Mouse (Mus musculus) midbrain, embryonic 11.5 days (tissue): ENCODE results near the gene Acsf2. TPM values are rescaled to one million over a fixed set of nuclear protein-coding genes. Genes with fewer than 3 reads are reported as not detected.

ENCODE experiments used
- ATAC-seq: fragments of 200-750 bp; cut with Nextera tagmentation; 2 replicates; pipeline ENCODE4 v1.8.0; 2017; ENCODE audit warnings: moderate TSS enrichment, moderate library complexity; ENCODE audit not compliant: low FRiP score
- DNase-seq: peaks from one replicate; pipeline ENCODE4 v3.0.0; 2015; ENCODE audit warnings: low spot score; ENCODE audit errors: missing footprints
- H3K27ac ChIP-seq: fragments of 300-500 bp; sonication (generic); 2 replicates; pipeline ENCODE4 v1.5.1; 2014; ENCODE audit warnings: low read depth, low read length
- H3K27me3 ChIP-seq: fragments of 300-500 bp; sonication (generic); 2 replicates; pipeline ENCODE4 v1.6.1; 2014; ENCODE audit warnings: mild to moderate bottlenecking, low read length, moderate library complexity, mixed read lengths; ENCODE audit not compliant: control insufficient read depth, insufficient read depth
- H3K36me3 ChIP-seq: fragments of 300-500 bp; sonication (generic); 2 replicates; pipeline ENCODE4 v1.6.1; 2014; ENCODE audit warnings: mild to moderate bottlenecking, low read length, moderate library complexity, mixed read lengths; ENCODE audit not compliant: control insufficient read depth, insufficient read depth
- H3K4me1 ChIP-seq: fragments of 300-500 bp; sonication (generic); 2 replicates; pipeline ENCODE4 v1.6.1; 2014; ENCODE audit warnings: low read length; ENCODE audit not compliant: control insufficient read depth, insufficient read depth
- H3K4me2 ChIP-seq: fragments of 300-500 bp; sonication (generic); 2 replicates; pipeline ENCODE4 v1.6.1; 2014; ENCODE audit warnings: mild to moderate bottlenecking, moderate library complexity
- H3K4me3 ChIP-seq: fragments of 300-500 bp; sonication (generic); 2 replicates; pipeline ENCODE4 v1.5.1; 2014; ENCODE audit warnings: low read depth, low read length
- H3K9ac ChIP-seq: fragments of 300-500 bp; sonication (generic); 2 replicates; pipeline ENCODE4 v1.6.1; 2014; ENCODE audit warnings: low read length
- H3K9me3 ChIP-seq: fragments of 300-500 bp; sonication (generic); 2 replicates; pipeline ENCODE4 v1.6.1; 2016; ENCODE audit warnings: low read length; ENCODE audit not compliant: control insufficient read depth
- WGBS: fragments of 180-500 bp; shearing (Covaris S2); extraction: QIAGEN DNeasy Blood & Tissue Kit; methylation state at CpG from one replicate; pipeline ENCODE4 v1.1.7; 2014; 5-methylcytosine and 5-hydroxymethylcytosine counted together
- polyA plus RNA-seq: library from polyadenylated mRNA; unstranded; fragments of >200 nt; fragmentation: Nextera tagmentation; extraction: Ambion mirVana; gene quantifications from 2 replicates; pipeline ENCODE4 v1.2.1, GENCODE M21; 2014

The Acsf2 gene
- polyA plus RNA-seq, 1 experiment from 2014 or later: 4.9 TPM

DNA sequence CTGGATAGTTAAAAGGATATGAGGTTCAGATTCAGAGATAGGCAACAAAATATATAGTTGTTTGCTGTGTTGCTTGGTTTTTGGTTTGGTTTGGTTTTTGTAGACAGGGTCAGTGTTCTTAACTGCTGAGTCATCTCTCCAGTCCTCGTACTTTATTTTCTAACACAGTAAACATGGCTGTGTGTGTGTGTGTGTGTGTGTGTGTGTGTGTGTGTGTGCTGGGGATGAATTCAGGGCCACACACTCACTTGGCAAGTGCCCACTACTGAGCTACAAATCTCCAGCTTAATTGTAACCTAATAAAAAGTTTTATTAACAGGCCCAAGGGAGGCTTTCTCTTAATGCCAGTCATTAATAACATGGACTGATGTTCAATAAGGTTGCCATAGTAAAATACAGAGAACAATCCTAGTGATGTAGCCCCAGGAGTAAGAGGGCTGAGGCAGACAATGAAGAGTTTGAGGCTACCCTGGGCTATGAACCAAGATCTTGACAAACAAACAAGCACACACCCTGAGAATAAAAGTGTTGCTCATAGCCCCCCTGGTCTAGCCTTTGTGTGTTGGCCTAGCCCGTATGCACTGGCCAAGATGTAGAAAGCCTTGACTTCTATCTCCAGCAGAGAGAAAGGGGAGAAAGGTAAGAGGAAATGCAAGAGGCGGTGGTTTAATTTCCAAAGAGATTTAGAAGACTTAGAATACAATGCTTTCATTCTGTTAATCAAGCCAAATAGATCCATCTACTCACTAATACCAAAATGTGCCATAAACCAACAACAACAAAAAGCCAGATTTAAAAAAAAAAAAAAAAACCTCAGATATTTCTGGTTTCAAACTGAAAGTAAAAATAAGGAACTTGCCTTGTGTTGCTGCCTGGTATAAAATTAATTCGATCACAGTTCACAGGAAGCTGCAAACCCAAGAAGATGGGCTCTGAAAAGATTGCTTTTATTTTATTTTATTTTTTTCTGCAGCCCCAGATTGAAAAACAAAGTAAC lies 9.4 kb upstream of the Acsf2 start:
- Histone ChIP-seq H3K36me3 (no peaks in the 10 kb centered on the region), H3K4me2 (no peak overlapping the region), H3K27ac (no peak overlapping the region), H3K4me3 (no peak overlapping the region), H3K9me3 (no peaks in the 10 kb centered on the region), H3K27me3 (no peaks in the 10 kb centered on the region), H3K4me1 (peaks cover 2% of the 10 kb centered on the region; the same call in 1 of the 2 replicates), H3K9ac (no peak overlapping the region)
- WGBS: 77% methylated on average over 4 of the region's 4 CpGs
- ATAC-seq: no peak
- no peak for DNase-seq

GRCm38 (mm10) chr11:94602356-94602955 lies 785 bp upstream of the Acsf2 start:
- H3K4me2 ChIP-seq: peak overlapping the region; percentile 56
- 66% methylated on average over 11 of the region's 11 CpGs for WGBS
- no peak for ATAC-seq
- H3K9ac ChIP-seq: peak overlapping the region; percentile 56
- DNase-seq: peak; percentile 86
- no peaks in the 10 kb centered on the region for H3K27me3 ChIP-seq
- H3K9me3 ChIP-seq: no peaks in the 10 kb centered on the region
- no peaks in the 10 kb centered on the region for H3K36me3 ChIP-seq
- no peak overlapping the region for H3K27ac ChIP-seq
- no peaks in the 10 kb centered on the region for H3K4me1 ChIP-seq
- H3K4me3 ChIP-seq: no peak overlapping the region

DNA sequence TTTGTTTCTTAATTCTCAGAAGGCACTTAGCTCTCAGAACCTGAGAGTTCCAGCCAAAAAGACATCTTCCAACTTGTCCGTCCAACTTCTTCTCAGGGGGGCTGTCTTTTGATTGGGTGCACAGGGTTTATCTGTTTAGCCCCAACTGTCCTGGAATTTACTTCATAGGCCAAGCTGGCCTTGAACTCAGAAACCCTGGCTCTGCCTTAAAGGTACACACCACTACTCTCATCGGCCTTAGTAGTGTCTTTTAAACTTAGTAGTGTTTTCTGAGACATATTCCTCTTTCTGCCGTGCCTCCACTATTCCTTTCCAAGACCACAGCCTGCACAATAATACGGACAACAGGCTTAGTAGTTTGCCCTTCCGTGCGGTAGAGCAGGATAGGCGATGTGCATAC lies 1.2 kb downstream of the Acsf2 start:
- H3K4me1 ChIP-seq: no peaks in the 10 kb centered on the region
- H3K27ac ChIP-seq: no peak overlapping the region
- DNase-seq (no peak), ATAC-seq (no peak)
- no peaks in the 10 kb centered on the region for H3K27me3 ChIP-seq
- WGBS: 92% methylated on average over 7 of the region's 7 CpGs
- no peak overlapping the region for H3K4me3 ChIP-seq
- no peak overlapping the region for H3K4me2 ChIP-seq
- no peak overlapping the region for H3K9ac ChIP-seq
- no peaks in the 10 kb centered on the region for H3K36me3 ChIP-seq
- H3K9me3 ChIP-seq: no peaks in the 10 kb centered on the region

- 71% methylated on average over 6 of the region's 6 CpGs for WGBS
- no peaks in the 10 kb centered on the region for H3K27me3 ChIP-seq
- H3K4me2 ChIP-seq: no peak overlapping the region
- no peaks in the 10 kb centered on the region for H3K4me1 ChIP-seq
- no peak overlapping the region for H3K4me3 ChIP-seq
- H3K9me3 ChIP-seq: no peaks in the 10 kb centered on the region
- no peaks in the 10 kb centered on the region for H3K36me3 ChIP-seq
- no peak overlapping the region for H3K27ac ChIP-seq
- no peak for ATAC-seq
- no peak for DNase-seq
- no peak overlapping the region for H3K9ac ChIP-seq
Observed at GRCm38 (mm10) chr11:94598437-94599120, 3.1 kb downstream of the Acsf2 start.

DNA sequence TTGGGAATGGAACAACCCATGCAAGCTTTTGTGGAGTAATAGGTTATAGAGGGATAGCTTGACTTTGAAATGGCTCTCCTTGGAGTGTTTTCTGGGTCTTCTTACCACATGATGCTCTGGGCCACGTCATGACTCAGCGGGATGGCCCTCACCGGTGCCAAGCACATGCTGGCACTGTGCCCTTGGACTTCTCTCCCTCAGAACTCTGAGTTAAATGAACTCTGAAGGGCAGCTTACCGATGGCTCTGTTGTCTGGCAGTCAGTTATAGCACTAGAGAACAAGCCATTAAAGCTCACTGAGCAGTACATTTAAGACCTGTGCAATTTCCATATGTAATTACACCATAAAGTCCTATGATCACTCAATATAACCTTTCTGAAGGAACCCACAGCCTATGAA lies 4.4 kb downstream of the Acsf2 start:
- 94% methylated on average over 4 of the region's 4 CpGs for WGBS
- Histone ChIP-seq H3K4me2 (no peak overlapping the region), H3K9me3 (no peaks in the 10 kb centered on the region), H3K27ac (no peak overlapping the region), H3K4me3 (no peak overlapping the region), H3K4me1 (no peaks in the 10 kb centered on the region), H3K9ac (no peak overlapping the region), H3K36me3 (no peaks in the 10 kb centered on the region), H3K27me3 (no peaks in the 10 kb centered on the region)
- ATAC-seq: no peak
- DNase-seq: no peak

GRCm38 (mm10) chr11:94596311-94596852 lies 5.3 kb downstream of the Acsf2 start:
- Histone ChIP-seq H3K4me2 (no peak overlapping the region), H3K4me3 (no peak overlapping the region), H3K9me3 (no peaks in the 10 kb centered on the region), H3K9ac (no peak overlapping the region), H3K4me1 (no peaks in the 10 kb centered on the region), H3K36me3 (no peaks in the 10 kb centered on the region), H3K27ac (no peak overlapping the region), H3K27me3 (no peaks in the 10 kb centered on the region)
- whole genome bisulfite sequencing: 73% methylated on average over 7 of the region's 7 CpGs
- no peak for DNase-seq
- no peak for ATAC-seq

GRCm38 (mm10) chr11:94587511-94587910 lies 14.2 kb downstream of the Acsf2 start:
- ATAC-seq (no peak), DNase-seq (no peak)
- H3K36me3 ChIP-seq: no peaks in the 10 kb centered on the region
- H3K27ac ChIP-seq: no peak overlapping the region
- no peaks in the 10 kb centered on the region for H3K27me3 ChIP-seq
- no peaks in the 10 kb centered on the region for H3K9me3 ChIP-seq
- no peak overlapping the region for H3K9ac ChIP-seq
- H3K4me3 ChIP-seq: no peak overlapping the region
- H3K4me2 ChIP-seq: no peak overlapping the region
- no peaks in the 10 kb centered on the region for H3K4me1 ChIP-seq
- WGBS: 75% methylated on average over 6 of the region's 6 CpGs

DNA sequence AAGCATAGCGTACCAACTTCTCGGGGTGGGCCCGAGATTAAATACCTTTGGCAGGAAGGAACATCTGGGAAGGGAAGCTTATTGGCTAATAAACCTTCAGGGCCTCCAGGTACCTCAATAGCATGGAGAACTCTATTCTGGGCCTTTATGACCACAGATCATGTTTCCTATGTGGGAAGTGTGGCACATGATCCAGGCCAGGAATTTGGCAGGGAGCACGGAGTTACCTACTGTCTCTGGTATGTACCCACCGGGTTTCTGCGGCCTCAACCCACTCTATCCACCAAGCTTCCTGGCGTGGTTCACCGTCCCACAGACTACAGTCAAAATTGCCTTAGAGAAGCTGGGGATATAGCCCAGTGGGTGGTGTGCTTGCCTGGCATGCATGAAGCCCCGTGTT lies 16.6 kb downstream of the Acsf2 start:
- WGBS: 94% methylated on average over 9 of the region's 9 CpGs
- no peak overlapping the region for H3K4me3 ChIP-seq
- H3K4me2 ChIP-seq: no peak overlapping the region
- no peaks in the 10 kb centered on the region for H3K36me3 ChIP-seq
- H3K9me3 ChIP-seq: no peaks in the 10 kb centered on the region
- no peaks in the 10 kb centered on the region for H3K4me1 ChIP-seq
- no peak overlapping the region for H3K27ac ChIP-seq
- DNase-seq (no peak), ATAC-seq (no peak)
- H3K9ac ChIP-seq: no peak overlapping the region
- H3K27me3 ChIP-seq: no peaks in the 10 kb centered on the region
